Mouse (Mus musculus): ENCODE results near the gene Pigs.

Pigs gene

GRCm38 (mm10) chr11:78364103-78364502 lies 35.9 kb downstream of the Pigs start:
- no peak for DNase-seq (ENCODE audit: low spot score)

- no peak for DNase-seq (ENCODE audit: low spot score)
Measured at GRCm38 (mm10) chr11:78367456-78368225, 39.4 kb downstream of the Pigs start.

- DNase-seq (ENCODE audit: low spot score), result no peak
Measured at GRCm38 (mm10) chr11:78370389-78370788, 42.2 kb downstream of the Pigs start.

- no peak for DNase-seq (ENCODE audit: low spot score)
Measured at GRCm38 (mm10) chr11:78371711-78372110, 43.5 kb downstream of the Pigs start.

- no peak for DNase-seq (ENCODE audit: low spot score)
Measured at GRCm38 (mm10) chr11:78372166-78372565, 44.0 kb downstream of the Pigs start.

GRCm38 (mm10) chr11:78372610-78373009 lies 44.4 kb downstream of the Pigs start:
- no peak for DNase-seq (ENCODE audit: low spot score)

- DNase-seq (ENCODE audit: low spot score), result no peak
Measured at GRCm38 (mm10) chr11:78374147-78374546, 45.9 kb downstream of the Pigs start.

- DNase-seq (ENCODE audit: low spot score), result no peak
Measured at GRCm38 (mm10) chr11:78377549-78378159, 49.4 kb downstream of the Pigs start.

- no peak for DNase-seq (ENCODE audit: low spot score)
Measured at GRCm38 (mm10) chr11:78380351-78380750, 52.1 kb downstream of the Pigs start.

- no peak for DNase-seq (ENCODE audit: low spot score)
Measured at GRCm38 (mm10) chr11:78380996-78381395, 52.8 kb downstream of the Pigs start.

- no peak for DNase-seq (ENCODE audit: low spot score)
Measured at GRCm38 (mm10) chr11:78382286-78382685, 54.1 kb downstream of the Pigs start.

- no peak for DNase-seq (ENCODE audit: low spot score)
Measured at GRCm38 (mm10) chr11:78382701-78383100, 54.5 kb downstream of the Pigs start.

GRCm38 (mm10) chr11:78385776-78386175 lies 57.6 kb downstream of the Pigs start:
- no peak for DNase-seq (ENCODE audit: low spot score)

GRCm38 (mm10) chr11:78386508-78387043 lies 58.4 kb downstream of the Pigs start, which contains the start of gene Foxn1:
Foxn1 (minus strand) TSS chr11:78386558.
- no peak for DNase-seq (ENCODE audit: low spot score)
